Mouse (Mus musculus) adrenal gland, postnatal 10 days (tissue): ENCODE data around the gene Gm9945. TPM values are rescaled to one million over a fixed set of nuclear protein-coding genes. Genes with fewer than 3 reads are reported as not detected.

ENCODE experiments used
- DNase-seq: peaks from one replicate; pipeline ENCODE4 v3.0.0; 2021; ENCODE audit warnings: mixed read lengths
- total RNA-seq, 2 experiments: library from RNA; stranded (reverse); gene quantifications; 2 replicates each; pipeline ENCODE4 v1.2.3; 2021

The Gm9945 gene
- total RNA-seq, 2 experiments from 2014 or later = not detected

DNA sequence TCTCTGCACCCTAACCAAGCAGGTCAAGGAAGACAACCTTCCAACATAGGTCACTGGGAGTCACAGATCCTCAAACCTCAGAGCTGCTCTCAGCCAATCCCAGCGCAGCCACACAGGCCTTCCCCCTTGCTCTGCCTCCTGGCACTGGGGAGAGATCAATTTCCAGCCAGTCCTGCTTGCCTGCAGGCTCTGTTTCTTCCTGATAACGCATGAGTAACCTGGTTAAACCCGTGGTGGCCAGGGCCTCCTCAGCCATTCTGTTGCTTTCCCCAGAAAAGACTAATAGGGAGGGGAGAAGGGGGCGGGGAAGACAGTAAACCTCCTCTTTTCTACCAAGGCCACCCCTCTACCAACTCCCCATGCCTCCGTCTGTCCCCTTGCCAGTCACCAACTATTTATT, 18.2 kb upstream of the Gm9945 start:
- DNase-seq = peak; percentile 41

DNA sequence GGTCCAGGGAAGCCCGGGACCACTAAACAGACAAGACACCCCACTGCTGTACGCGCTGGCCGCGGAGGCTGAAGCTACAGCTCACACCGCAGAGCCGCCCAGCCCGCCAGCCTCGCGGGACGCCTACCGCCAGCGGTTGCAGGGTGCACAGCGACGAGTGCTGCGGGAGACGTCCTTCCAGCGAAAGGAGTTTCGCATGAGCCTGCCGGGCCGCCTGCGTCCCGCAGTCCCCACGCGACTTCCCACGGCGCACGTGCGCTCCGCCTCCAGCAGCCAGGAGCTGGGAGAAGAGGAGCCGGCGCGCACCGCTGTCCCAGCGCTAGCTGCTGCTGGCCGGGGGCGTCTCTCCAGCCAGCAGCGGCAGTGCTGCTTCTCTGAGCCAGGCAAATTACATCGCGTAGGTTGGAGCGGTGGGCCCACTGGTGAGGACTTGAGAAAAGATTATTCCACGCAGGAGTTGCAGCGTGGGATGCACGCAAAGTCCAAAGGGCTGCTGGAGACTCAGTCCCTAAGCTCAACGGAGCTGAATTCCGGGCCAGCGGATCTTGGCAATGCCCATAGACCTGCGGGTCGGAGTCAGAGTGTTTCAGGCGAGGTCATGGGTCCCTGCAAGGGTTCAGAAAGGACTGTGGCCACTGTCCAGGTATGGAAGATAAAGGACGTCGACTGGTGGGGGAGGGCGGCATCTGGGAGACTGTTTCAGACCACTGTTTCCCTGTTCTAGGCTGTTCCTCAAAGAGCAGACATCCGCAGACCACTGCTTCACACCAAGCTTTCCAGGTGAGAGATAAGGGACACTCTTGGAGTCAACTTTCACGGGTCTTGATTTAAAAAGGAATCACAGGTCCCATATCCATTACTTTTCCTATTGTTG, 16.2 kb upstream of the Gm9945 start:
- peak; percentile 46 for DNase-seq

DNA sequence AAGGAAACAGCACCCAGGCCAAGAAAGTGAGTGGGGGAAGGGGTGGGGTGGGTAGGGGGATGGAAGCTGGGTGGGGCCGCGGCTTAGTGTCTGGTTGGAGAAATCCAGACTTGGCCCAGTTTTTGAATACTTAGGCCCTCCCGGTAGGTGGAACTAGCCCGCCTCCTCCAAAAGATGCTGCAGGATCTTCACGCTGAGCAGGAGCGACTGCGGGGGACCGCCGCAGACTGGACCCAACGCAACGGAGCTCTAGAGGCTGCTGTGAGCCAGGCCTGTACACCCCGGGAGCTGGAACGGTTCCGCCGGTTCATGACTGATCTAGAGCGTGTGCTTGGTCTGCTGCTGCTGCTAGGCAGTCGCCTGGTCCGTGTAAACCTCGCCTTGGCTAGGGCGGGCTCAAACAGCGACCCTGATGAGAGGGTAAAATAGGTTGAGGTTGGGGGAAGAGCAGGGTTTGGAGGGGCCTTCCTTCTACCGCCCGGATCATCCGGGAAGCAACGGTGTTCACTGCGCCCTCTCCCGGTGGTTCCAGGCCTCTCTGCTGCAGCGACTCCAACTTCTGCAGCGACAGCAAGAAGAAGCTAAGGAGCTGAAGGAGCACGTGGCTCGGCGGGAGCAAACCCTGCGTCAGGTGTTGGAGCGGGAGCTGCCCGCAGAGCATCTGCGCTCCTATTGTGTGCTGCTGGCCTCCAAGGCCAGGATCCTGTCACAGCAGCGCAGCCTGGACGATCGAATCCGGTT, 13.6 kb upstream of the Gm9945 start:
- peak; percentile 89 for DNase-seq

DNA sequence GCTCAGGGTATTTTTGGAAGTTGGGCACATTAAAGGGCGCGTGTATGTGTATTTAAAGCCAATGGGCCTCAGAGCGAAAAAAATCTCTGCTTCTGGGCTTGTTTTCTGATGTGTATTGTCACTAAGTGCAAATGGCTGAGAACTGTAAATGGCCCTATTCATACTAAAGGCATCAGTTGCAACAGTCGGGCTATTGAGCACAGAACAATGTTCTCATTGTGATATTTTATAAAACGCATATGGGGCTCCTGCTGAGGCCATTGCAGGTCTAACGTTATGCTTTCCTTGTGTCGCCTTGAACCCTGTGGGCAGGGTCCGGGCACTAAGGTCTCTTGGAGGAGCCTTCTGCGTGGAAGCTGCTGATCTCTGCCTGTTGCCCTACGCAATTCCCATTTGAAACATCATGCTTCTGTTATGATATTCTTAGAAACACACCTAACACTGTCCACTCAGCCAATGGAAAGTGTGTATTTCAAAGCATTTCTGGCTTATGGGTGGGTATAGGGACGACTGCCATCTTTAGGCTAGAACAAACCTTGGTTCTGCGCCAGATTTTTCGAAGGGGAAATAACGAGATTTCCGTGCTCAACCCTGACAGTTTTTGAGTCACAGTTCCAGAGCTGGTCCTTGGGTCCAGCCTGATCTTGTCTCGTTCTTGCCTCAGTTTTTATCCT, 10.5 kb upstream of the Gm9945 start:
- no peak for DNase-seq

DNA sequence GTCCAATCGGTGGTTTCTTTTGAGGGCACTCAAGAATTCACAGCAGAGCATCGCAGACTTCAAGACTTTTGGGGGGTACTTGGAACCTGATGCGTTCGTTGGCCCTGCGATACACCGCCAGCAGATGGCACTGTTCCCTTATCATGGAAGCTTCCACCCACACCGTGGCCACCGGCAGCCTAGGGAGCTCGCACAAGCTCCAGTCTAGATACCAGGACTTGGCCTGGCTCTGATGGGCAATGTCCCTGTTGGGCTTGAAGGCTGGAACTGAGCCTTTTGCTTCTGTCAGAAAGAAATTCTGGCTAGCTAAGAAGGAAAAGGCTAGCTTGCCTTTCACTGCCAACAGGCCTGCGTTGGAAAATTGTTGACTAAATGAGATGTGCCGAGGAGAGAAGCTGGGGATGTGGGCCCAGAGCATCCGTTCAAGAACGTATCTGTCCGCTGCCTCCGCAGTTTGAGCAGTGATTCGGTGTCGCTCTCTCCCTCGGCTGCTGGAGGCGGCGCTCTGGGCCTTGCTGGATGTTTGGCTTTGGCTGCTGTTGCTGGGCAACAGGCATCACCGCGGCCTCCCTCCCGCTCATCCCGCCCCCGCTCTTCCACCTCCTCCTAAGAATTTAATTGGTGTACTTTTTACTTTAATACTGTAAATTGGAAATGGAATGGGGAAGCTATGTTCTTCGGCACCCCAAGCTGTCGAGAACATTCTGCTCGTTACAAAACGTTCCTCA, 9.8 kb upstream of the Gm9945 start, which contains the start of gene Gm9837:
TSS of gene Gm9837 (minus strand) at position 512 of the 728 bp plus-strand sequence.
- DNase-seq = peak; percentile 93

DNA sequence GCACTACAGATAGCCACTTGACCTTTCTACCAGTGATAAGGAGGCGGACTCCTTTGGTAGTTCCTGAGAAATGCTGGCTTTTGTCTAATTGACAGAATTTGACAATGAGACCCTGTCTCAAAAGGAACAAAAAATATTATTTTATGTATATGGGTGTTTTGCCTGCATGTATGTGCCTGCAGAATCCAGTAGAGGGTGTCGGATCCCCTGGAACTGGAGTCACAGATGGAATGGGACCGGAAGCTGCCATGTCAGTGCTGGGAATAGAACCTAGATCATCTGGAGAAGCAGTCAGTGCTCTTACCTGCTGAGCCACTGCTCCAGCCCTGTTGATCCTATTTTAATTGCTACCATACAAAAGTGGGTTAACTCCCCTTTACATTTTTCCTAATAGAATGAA, 7.3 kb upstream of the Gm9945 start:
- no peak for DNase-seq

DNA sequence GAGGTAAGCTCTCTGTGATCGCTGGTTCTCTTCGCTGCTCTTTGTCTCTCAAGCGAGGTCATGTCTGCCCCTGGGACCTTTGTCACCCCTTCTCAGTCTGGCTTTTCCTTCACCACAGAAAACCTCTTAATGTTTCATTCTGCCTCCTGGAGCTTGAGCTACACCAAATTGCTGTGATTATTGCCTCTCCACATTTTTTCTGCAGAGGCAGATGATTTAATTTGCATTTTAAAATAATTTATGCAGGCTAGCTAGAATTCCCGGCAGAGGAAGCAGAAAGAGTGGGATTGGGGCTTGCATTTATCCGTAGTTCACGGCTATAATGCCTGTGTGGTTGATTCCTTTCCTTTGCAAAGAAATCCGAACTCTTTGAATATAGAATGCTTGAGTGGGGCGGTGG, 4.3 kb upstream of the Gm9945 start:
- DNase-seq = no peak

DNA sequence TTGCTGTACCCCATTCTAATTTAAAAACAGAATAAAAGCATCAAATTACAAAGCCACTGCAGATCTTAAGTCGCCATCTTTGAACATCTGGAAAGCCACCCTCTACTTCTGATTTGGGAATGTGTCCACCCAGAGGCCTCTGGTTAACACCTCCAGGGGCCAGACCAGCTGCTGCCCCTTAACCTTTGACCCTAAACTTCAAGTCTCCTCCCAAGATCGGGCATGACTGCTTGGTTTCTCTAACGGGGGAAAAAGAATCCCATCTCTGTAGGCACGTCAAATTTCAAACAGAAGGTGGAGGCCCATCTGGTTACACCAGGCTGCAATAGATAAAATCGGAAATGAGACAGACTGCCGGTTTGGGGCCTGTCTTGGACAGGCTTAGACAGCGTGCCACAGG, 2.1 kb upstream of the Gm9945 start:
- DNase-seq = no peak

DNA sequence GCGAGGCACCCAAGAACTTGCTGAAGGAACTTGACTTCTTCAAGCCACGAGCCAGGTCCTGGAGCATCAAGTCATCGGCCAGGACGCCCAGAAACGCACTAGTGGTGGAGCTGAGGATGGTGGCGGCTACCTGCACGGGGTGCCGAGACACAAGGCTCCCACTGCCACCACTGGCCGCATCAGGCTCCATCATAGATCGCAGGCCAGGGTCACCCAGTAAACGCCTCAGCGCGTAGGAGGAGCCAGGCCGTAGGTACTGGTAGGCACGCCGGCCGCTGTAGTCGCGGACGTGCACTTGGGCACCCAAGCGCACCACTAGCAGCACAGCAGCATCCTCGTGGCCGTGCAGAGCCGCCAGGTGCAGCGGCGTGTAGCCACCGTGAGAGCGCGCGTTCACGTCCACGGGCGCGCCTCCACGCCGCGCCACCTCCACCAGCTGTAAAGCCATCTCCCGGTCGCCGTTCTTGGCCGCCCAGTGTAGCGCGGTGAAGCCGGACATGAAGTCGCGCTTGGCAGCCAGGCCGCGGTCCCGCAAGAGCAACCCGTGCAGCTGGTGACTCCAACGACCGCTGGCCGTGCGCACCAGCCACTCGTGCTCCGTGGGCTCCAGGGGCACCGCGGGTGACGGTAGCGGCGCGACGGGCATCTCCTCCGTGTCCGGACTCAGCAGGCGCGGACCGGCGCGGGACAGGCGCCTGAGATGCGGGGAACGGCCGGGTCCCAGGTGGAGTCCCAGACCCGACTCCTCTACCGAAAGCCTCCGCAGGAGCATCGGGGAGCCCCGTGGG, 1.4 kb upstream of the Gm9945 start:
- no peak for DNase-seq

DNA sequence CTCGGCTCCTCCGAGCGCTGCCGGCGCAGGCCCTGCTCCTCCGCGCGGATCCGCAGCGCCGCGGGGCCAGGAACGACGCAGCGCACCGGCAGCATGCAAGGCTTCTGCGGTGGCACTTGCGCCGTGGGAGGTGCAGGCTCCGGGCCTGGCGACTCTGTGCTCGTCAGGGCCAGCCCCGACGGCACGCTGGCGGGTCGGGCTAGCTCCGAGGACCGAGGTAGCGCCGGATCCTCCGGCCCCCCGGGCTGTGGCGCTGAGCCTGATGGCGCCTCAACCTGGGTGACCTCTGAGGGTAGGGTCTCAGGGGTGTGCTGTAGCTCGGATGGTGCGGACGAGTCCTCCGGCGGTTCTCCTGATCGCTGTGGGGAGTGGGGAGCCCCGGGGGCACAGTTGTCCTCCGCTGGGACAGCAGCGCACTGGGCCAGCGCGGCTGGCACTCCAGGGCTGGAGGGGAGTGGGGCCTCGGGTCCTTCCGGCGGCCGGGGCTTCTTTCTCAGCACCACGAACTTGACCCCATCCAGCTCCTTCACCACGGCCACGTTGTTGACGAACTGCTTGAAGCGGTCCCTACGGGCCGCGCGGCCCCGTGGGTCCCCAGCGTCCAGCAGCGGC, 689 bp upstream of the Gm9945 start:
- DNase-seq = peak; percentile 37

DNA sequence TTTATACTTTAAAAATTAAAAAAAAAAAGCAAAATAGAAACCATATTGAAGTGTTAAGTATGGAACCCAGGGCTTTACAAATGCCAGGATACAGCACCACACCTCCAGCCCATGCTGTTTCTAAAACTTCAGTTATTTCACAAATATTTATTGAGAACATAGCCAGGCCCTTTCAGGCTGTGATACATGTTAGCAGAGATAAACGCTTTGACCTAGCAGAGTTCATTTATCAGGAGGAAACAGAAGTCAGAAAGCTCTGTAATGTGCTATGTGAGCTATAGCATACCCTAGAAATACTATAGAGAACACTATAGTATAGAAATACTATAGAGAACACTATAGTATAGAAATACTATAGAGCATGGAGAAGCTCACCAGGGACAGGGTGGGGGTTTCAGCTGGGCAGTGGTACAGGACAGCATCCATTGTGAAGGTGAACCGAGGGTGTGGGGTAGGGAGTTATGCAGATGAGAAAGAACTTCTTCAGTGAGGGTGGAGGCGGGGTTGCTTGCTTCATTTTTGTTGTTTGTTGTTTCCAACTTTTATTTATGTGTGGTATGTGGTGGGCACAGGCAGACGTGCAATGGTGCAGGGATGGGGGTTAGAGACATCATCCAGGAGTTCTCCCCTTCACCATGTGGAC, 1.2 kb downstream of the Gm9945 start:
- no peak for DNase-seq

DNA sequence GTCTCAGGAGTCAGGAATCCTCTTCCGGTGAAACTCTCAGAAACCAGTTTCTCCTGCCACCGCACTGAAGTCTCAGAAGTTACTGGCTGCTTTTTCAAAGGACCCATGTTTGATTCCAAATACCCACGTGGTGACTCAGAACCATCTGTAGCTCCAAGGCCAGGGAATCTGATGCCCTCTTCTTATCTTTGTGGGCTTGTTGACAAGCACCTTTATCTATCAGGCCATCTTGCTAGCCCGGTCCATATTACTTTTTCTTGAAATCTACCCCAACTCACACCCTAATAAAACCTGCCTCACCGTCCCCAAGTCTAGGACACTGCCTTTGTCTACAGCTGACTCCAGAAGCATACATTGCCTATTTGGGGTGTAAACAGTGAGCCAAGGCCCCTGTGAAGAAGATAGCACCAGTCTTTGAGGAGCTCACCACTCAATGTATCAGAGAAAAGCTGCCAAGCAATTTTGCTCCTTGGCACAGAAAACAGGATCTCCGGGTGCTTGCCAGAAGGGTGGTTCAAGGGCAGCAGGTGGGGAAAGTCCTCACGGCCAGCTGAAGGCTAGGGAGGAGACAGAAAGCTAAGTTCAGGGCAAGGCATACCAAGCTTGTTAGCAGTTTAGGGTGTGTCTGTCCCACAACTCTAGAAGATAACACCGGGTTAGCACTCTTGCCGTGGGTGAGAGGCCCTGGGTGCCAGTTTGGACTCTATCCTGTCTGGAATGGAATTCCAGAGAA, 3.4 kb downstream of the Gm9945 start:
- DNase-seq = peak; percentile 52

DNA sequence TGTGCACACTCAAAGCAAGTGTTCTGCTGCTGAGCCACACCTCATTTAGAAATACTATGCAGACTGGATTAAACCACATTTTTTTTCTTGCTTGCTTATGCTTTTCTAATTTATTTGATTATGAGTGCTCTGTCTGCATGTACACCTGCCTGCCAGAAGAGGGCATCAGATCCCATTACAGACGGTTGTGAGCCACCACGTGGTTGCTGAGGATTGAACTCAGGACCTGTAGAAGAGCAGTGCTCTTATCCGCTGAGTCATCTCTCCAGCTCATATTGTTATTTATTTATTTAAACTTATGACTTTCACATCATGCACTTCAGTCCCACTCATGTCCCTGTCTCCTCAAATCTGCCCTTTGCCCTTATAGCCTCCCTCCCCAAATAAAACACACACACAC, 5.8 kb downstream of the Gm9945 start:
- DNase-seq = no peak

DNA sequence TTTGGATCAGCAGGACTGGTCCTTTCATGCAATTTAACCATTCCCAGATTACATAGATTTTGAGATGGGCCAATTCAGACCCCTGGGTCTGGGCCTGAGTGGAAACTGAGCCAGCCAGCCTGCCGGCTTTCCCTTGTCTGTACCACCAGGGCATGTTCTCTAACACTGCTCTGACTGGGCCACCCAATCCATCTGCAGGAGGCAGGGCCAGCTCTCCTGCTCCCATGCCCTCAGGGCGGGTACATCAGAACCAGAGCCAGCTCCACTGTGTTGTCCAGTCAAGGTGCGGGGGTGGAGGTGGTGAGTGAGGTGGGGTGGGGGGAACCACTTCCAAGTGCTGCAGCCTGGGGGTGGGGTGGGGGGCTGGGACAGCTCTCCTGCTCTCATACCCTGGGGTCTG, 6.4 kb downstream of the Gm9945 start:
- no peak for DNase-seq

DNA sequence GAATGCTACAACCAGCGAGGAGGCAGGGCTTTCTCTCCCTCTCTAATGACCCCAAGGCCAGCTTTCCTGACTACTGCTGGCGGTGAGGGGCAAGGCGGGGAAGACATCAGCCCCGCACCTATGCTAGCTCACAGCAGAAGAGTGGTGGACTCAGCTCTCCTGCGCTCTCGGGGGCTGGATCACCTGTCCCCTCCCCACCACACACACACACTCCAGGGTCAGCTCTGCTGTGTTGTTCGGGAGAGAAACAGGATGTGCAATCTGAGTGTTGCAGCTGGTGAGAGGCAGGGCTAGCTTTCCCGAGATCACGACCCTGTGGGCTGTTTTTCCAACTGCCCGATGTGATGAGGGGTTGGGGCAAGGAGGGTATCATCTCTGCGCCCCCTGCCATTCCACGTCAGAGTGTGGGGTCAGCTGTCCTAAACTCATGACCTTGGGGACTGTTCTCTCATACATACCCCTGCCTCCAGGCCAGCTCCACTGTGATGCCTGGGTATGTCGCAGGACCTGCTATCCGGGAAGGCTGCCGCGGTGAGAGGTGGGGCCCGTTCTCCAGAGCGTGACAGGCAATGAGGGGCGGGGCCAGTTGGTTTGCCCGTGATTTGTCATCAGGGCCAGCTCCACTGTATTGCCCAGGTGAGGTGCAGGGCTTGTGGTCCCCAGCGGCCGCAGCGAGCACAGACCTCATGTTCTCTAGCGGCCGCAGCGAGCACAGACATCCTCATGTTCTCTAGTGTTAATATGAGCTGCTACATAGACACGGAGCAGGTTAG, 7.0 kb downstream of the Gm9945 start:
- peak; percentile 43 for DNase-seq

DNA sequence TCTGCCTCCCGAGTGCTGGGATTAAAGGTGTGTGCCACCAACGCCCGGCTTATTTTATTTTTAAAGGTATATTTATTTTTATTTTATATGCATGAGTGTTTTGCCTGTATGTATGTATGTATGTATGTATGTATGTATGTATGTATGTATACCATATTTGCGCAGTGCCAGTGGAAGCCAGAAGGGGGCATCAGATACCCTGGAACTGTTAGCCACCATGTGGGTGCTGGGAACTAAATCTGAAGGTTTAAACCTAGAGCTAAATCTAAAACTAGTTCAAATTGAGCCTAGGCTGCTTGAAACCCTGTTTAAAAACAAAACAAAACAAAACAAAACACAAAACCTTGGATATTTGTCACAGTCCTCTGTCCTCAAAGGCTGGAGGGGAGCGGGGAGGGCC, 9.0 kb downstream of the Gm9945 start:
- no peak for DNase-seq

DNA sequence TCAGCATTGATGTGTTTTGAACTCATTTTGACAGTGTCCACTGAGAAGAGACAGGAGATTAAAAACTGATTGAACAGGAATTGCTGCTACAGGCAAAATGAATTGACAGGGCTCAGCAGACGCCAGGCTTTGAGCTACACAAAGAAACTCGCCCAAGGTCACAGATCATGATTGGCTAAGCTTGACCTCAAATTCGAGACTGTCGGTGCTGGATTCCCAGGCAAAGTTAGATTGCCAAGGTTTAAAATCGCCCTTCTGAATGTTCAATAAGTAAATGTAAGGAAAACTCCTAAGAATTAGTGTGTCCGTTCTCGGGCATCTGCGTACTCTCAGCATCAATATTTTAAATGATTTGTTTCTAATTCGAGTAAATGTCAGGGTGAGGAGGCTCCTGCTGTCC, 9.5 kb downstream of the Gm9945 start:
- DNase-seq = no peak

DNA sequence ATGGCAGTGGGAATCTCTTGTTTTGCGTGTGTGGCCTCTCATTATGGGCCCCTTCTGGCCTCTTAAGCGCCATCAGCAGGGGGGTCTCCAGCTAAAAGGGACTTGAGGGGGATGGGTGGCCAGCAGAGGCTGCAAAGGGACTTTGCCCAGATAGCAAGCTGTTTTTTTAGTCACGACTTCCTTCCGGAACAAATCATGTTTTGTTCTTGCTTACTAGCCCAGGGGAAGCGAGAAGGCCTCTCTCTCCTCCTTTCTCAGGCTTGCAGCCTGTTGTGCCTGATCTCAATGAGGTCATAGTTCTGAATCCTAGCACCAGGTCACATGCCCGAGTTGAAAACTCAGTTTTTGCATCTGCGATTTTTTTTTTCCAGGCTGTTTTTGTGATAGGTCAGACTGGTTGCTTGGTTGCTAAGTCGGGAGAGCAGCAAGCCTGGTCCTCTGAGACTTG, 12.0 kb downstream of the Gm9945 start:
- no peak for DNase-seq
